Mouse (Mus musculus): ENCODE results near the gene Lrrfip2.

Lrrfip2 gene

GRCm38 (mm10) chr9:111117126-111117642 is at the start of gene Lrrfip2:
Gene Lrrfip2, plus strand, starts transcription at chr9:111117592.
- DNase-seq (ENCODE audit: low read depth in 1 of 2, low spot score in 2 of 2), result no peak

- peak in 1 of 2 experiments; percentile 68 for DNase-seq (ENCODE audit: low read depth in 1 of 2, low spot score in 2 of 2)
Measured at GRCm38 (mm10) chr9:111070546-111070961, 46.8 kb upstream of the Lrrfip2 start.

- no peak for DNase-seq (ENCODE audit: low read depth in 1 of 2, low spot score in 2 of 2)
Measured at GRCm38 (mm10) chr9:111072175-111072574, 45.2 kb upstream of the Lrrfip2 start.

- DNase-seq (ENCODE audit: low read depth in 1 of 2, low spot score in 2 of 2), result no peak
Measured at GRCm38 (mm10) chr9:111072971-111073370, 44.4 kb upstream of the Lrrfip2 start.

GRCm38 (mm10) chr9:111077745-111078144 is 39.6 kb upstream of the Lrrfip2 start:
- DNase-seq (ENCODE audit: low read depth in 1 of 2, low spot score in 2 of 2), result no peak

- DNase-seq (ENCODE audit: low read depth in 1 of 2, low spot score in 2 of 2), result no peak
Measured at GRCm38 (mm10) chr9:111080801-111081200, 36.6 kb upstream of the Lrrfip2 start.

- DNase-seq (ENCODE audit: low read depth in 1 of 2, low spot score in 2 of 2), result no peak
Measured at GRCm38 (mm10) chr9:111081765-111082164, 35.6 kb upstream of the Lrrfip2 start.

GRCm38 (mm10) chr9:111085329-111085728 is 32.1 kb upstream of the Lrrfip2 start:
- no peak for DNase-seq (ENCODE audit: low read depth in 1 of 2, low spot score in 2 of 2)

- no peak for DNase-seq (ENCODE audit: low read depth in 1 of 2, low spot score in 2 of 2)
Measured at GRCm38 (mm10) chr9:111086137-111086536, 31.3 kb upstream of the Lrrfip2 start.

- DNase-seq (ENCODE audit: low read depth in 1 of 2, low spot score in 2 of 2), result no peak
Measured at GRCm38 (mm10) chr9:111086995-111087606, 30.3 kb upstream of the Lrrfip2 start.

GRCm38 (mm10) chr9:111087960-111088359 is 29.4 kb upstream of the Lrrfip2 start:
- DNase-seq (ENCODE audit: low read depth in 1 of 2, low spot score in 2 of 2), result no peak

- no peak for DNase-seq (ENCODE audit: low read depth in 1 of 2, low spot score in 2 of 2)
Measured at GRCm38 (mm10) chr9:111088886-111089285, 28.5 kb upstream of the Lrrfip2 start.

GRCm38 (mm10) chr9:111092657-111093056 is 24.7 kb upstream of the Lrrfip2 start:
- no peak for DNase-seq (ENCODE audit: low read depth in 1 of 2, low spot score in 2 of 2)

GRCm38 (mm10) chr9:111093094-111093493 is 24.3 kb upstream of the Lrrfip2 start:
- DNase-seq (ENCODE audit: low read depth in 1 of 2, low spot score in 2 of 2), result peak in 1 of 2 experiments; percentile 15

GRCm38 (mm10) chr9:111094626-111095025 is 22.8 kb upstream of the Lrrfip2 start:
- DNase-seq (ENCODE audit: low read depth in 1 of 2, low spot score in 2 of 2), result no peak

GRCm38 (mm10) chr9:111095710-111096109 is 21.7 kb upstream of the Lrrfip2 start:
- DNase-seq (ENCODE audit: low read depth in 1 of 2, low spot score in 2 of 2), result no peak

GRCm38 (mm10) chr9:111096419-111097326 is 20.7 kb upstream of the Lrrfip2 start:
- DNase-seq (ENCODE audit: low read depth in 1 of 2, low spot score in 2 of 2), result peak in 1 of 2 experiments; percentile 18

- DNase-seq (ENCODE audit: low read depth in 1 of 2, low spot score in 2 of 2), result no peak
Measured at GRCm38 (mm10) chr9:111097543-111097942, 19.8 kb upstream of the Lrrfip2 start.

GRCm38 (mm10) chr9:111100406-111100805 is 17.0 kb upstream of the Lrrfip2 start:
- DNase-seq (ENCODE audit: low read depth in 1 of 2, low spot score in 2 of 2), result no peak

GRCm38 (mm10) chr9:111103293-111103692 is 14.1 kb upstream of the Lrrfip2 start:
- DNase-seq (ENCODE audit: low read depth in 1 of 2, low spot score in 2 of 2), result no peak

- no peak for DNase-seq (ENCODE audit: low read depth in 1 of 2, low spot score in 2 of 2)
Measured at GRCm38 (mm10) chr9:111103893-111104292, 13.5 kb upstream of the Lrrfip2 start.

- no peak for DNase-seq (ENCODE audit: low read depth in 1 of 2, low spot score in 2 of 2)
Measured at GRCm38 (mm10) chr9:111107863-111108262, 9.5 kb upstream of the Lrrfip2 start.

Measured in monocyte, adult 2 months (primary cell).